Mouse (Mus musculus): ENCODE results near the gene Morn1.
"Not testable (repeated sequence)": the region's sequence is repeated elsewhere in the genome, so short reads cannot be mapped to it uniquely, and the experiment has no call there.

The Morn1 gene

DNA sequence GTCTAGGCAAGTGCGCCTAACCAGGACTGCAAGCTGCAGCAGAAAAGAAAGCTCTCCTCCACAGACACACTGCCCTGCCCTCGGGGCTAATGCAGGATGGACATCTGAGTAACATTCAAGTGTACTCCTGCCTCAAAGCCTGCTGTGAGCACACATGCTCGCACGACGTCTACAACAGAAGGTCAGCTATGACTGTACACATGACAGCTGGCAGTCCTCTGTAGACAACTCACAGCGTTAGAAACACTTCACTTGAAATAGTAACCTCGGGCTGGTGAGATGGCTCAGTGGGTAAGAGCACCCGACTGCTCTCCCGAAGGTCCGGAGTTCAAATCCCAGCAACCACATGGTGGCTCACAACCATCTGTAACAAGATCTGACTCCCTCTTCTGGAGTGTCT, 7.6 kb upstream of the Morn1 start:
- not testable (repeated sequence) for DNase-seq (ENCODE audit: low spot score)

DNA sequence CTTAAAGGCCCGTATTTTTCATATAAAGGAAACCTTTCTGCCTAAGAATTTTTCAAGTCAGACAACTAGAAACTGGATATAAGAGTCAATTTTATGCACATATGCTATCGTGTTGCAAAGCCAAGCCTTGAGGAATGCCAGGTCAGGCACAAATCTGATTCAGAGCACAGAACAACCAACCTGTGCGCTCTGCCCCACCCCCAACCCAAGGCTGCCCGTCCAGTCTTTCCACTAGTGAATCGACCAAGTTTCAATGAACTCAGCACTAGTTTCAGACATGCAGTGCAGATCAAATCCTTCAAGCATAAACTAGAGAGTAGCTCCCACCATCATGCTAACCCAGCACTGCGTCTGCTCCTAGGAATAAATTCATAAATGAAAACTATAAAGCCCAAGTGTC, 6.7 kb upstream of the Morn1 start:
- DNase-seq (ENCODE audit: low spot score), result no peak

DNA sequence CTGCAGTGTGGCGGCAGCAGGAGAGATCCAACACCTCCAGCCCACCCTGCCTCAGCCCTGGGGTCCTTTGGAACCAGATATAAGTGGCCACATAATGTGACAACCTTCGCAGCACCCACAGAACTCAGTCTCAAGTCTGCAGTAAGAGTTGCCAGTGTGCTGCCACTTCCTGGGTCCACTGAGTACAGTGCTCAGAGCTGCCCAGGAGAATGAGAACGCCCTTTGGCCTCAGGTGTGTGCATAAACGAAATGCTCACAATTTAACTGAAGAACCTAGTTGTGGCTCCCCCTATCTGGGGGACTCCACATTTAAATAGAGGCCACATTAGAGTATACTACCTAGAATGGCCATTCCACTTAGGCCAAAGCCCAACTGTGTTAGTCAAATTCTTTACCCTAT, 2.8 kb upstream of the Morn1 start:
- DNase-seq (ENCODE audit: low spot score), result no peak

DNA sequence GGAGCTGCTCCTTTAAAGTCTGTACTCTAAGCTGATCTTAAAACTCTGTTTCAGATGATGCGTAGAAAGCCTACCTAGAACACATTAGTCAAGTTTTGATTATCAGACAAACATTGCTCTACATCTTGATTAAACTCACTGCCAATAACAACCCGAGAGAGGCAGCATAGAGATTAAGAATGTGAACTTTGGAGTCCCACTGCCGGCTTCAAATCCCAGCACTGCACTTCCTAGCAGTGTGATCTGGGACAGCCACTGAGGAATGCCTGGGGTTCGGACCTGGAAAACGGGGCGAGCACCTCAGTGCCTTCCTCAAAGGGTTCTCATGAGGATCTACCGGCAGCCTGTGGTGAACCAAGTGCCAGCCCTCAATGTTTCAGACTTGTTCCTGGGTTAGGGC, 2.0 kb upstream of the Morn1 start:
- no peak for DNase-seq (ENCODE audit: low spot score)

DNA sequence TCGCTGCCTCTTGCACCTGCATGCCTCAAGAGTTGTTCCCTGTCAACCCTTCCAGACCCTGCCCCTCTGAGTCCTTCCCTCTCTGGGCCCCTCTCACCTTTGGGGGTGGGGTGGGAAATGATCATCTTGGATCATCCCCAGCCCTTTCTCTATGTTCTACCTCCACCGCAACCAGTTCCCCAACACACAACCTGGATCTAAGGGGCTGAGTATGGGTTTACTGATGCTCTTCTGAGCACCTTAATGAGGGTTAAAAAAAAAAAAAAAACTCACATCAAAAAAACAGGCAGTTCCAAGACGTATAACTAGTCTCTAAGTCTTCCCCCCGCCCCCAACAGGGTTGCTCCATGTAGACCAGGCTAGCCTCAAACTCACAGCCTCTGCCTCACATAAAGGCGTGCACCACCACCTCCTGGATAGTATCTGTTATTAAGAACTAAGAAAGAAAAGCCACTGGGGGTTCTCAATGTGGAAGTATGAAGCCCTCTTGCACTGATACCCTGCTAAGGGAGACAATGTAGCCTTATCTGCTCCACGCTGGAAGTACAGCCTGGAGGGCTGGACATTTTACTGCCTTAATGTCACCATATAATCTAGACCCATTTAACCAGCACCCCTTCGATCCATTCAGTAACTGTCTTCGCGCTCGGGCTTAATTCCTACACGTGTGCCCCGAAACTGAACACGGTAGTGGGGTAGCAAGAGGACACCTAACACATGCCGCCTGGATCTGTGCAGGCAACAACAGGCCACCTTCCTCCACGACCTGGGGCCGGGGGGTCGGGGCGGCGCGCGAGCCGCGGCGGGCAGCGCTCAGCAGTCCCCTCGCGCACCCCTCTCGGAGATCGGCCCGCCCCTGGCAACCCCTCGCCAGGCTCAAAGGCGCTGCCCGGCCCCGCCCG, 920 bp upstream of the Morn1 start:
- no peak for DNase-seq (ENCODE audit: low spot score)

DNA sequence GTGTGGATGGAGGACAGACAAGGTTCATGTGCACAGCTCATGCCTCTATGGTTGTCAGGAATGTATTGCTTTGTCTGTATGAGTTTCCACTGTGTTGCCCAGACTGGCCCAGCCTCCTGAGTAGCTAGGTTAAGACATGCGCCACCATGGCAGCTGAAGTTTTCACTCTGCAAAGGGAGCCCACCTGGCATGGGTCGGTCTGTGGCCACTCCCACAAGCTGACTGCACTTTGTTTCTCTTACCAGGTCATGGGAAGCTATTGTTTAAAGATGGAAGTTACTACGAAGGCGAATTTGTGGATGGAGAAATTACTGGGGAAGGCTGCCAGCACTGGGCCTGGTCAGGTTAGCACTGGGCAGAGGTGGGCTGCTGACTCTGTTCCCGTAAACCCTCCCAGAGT, 2.9 kb downstream of the Morn1 start:
- DNase-seq (ENCODE audit: low spot score), result no peak

DNA sequence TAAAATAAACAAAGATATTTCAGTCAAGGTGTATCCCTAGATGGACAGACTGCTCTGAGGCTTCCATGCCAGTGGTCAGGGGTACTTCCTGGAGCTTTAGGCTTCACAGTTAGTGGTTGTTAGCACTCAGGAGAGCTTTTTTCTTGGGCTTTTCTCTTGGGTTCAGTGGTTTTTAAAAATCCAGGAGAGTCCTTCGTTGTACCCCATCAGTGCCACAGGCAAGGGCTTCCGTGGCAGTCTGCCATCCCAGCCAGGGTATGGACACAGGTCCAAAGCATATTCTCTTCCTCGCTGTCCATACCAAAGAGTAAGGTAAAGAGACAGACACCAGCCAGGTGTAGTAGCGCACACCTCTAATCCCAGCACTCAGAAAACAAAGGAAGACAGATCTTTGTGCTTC, 3.8 kb downstream of the Morn1 start:
- DNase-seq (ENCODE audit: low spot score), result no peak

DNA sequence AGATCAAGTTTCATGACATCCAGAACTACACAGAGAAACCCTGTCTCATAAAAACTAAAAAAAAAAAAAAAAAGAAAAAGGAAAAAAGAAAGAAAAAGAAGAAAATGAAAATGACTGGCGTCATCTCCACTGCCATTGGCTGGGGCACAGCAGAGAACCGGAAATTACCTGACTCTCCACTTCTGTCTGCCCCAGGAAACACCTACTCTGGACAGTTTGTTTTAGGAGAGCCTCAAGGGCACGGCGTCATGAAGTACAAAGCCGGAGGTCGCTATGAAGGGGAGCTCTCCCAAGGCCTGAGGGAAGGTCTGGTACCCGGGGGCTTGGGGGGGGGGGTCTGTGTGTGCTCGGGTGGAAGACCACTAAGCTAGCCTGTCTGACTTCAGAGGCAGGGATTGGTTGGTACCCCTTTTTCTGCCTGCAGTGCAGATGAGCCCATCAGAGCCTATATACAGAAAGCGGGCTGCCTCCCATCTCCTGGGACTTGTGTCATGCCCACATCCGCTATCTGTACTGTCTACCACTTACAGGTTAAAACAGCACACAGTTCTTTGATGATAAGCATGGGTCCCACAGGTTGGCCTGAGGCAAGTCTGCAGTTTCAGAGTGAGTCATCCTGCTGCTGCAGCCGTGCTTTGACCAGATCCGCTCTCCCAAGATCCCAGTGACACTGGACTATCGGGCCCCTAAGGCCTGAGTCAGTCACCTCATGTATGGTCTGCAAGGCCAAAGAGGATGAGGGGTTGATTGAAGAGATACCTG, 4.5 kb downstream of the Morn1 start:
- no peak for DNase-seq (ENCODE audit: low spot score)

DNA sequence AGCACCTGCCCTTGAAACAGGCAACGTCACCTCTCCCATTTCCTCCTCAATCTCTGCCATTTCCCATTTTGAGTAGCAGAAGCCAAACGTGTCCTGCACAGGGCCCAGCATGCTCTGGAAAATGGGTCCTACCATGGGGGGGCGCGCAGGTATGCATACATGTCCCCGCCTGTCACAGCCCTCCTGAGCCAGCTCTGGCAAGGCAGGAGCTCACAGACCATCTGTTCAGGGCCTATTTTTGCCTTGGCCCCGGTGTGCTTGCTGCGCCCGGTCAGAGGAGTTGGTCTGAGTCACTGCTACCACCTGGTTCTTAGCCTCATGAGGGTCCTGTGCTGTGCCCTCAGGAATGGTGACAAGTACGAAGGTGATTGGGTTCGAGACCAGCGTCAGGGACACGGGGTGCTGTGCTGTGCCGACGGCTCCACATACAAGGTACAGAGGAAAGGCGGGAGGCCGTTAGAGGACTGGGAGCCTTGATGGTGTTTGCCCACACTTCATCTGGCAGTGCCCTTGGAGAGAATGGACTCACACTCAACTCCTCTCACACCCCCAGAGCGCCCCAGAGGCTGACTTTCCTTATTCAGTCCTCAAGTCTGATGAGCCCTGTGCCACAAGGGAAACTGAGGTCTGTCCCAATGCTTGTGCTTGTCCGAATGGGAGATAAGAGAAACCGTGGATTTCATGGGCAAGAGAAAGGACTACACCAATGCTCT, 6.5 kb downstream of the Morn1 start:
- DNase-seq (ENCODE audit: low spot score), result no peak

DNA sequence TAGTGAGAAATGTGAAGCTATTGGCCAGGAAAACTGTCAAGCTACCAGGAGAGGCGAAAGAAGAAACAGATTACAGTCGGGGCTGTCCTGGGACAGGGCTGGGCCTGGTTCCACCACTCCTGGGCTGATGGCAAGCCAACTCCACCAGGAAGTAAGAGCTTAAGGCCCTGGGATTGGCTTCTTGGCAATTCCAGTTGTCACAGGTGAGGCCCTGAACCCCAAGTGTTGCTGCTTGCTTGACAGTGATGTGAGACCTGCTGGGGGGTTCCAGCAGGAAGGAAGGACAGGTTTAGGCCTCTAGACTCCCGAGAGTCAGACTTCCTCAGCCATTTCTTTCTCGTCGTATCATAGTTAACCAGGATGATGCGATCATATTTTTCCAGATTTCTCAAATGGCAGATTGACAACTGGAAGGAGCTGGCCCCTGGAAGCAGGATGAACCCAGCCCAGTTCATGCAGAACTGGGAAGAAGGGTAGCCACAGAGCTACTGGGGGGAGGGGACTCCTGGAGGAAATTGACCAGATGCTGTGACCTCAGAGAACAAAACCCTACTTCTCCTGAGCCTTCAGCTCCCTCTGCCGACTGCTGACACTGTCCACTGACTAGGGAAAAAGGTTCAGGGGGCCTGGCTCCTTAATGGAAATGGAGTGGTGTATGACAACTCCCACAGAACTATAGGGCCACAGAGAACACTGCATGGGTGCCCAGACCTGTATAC, 7.2 kb downstream of the Morn1 start:
- DNase-seq (ENCODE audit: low spot score), result no peak

DNA sequence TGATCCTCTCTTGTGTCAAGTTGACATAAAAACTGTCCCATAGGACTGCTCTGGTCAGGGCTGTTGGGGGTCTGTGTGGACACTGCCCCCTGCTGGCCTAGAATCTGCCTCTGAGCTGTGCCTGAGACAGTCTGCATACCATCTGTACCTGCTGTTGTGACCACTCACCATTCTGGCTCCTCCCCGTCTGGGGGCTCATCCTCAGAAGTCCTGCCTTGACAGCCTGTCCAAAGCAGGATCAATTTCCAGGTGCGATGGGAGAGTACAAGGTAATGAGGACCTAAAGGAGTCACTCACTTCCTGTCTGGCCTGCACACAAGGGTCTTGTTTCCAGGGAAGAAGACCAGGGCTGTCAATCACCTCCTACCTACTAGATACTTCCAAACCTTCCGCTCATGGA, 8.2 kb downstream of the Morn1 start:
- DNase-seq (ENCODE audit: low spot score), result peak; percentile 56

DNA sequence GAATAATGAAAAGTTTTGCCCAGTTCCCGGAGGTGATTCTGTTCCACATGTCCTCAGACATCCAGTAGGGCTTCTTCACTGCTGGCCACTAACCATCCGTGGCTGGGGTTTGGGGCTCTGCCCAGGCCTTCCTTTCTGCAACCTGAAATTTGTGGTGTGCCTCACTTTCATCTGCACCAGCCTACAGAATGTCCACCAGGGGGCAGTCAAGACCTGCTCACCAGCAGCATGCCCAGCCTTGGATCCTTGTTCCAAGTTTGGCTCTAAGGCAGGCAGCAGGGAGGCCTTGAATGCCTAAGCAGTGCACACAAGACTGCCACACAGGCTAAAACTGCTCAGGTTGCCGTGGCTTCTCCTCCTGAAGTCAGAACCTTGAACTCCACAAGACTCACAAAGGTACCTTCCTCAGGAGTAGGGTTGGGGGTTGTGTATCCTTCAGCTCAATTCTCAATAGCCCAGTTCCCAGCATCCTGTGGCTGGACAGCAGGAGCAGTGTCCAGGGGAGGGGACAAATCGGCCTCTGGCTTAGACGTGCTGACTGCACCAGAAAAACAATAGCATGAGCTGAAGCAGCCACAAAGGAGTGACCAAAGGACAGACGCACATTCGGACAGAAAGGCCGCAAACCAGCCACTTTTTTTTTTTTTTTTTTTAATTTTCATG, 9.0 kb downstream of the Morn1 start:
- DNase-seq (ENCODE audit: low spot score), result peak; percentile 91

DNA sequence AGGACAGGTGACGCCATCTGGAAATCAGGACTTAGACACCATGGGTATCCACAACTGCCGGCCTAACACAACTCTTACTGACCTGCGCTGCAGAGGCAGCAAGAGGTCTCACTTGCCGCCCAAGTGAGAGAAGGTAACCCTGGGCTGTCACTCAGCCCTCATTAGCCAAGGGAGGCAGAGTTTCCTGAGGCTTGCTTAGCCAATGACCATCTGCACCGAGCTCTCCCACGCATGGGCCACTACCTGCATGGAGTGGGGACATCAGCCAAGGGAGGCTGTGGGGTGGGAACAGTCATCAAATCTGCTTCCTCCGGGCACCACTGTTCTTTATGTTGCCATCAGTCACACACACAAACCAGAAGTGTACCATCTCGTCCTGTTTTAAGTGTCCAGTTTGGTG, 9.6 kb downstream of the Morn1 start:
- no peak for DNase-seq (ENCODE audit: low spot score)

DNA sequence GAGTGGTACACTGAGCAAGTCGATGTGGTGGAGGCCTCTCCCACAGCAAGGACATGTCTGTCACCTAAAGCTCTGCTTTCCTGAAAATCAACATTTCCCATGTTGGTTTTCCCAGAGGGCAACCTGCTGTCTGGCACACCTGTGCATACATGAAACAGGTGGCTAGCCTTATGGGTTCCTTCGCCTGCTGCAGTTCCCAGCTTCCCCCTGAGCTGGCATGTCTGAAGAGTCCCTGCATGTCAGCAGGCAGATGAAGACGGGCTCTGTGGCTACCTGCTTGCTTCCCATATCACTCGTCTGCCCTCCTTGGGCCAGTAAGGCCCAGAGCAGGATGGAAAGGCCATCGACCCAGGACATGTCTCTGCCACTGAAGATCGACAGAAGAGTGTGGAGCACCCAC, 11.1 kb downstream of the Morn1 start:
- no peak for DNase-seq (ENCODE audit: low spot score)

DNA sequence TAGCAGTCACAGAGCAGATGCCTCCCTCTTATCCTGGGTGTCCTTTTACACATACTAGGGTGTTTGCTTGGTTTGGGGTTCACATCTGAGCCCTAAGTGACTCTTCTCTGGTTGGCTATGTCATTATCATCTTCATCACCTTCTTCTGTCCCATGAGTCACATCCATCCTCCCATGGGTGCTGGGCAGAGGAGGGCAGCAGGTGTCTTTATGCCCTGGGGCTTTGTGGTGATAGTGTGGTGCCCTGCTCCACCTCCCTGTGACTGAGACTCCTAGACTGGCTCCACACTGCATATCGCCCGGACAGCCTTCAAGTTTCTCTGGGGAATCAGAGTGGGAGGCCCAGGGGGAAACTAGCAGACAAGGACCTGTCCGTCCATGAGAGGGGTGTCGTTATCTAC, 12.2 kb downstream of the Morn1 start:
- DNase-seq (ENCODE audit: low spot score), result no peak

DNA sequence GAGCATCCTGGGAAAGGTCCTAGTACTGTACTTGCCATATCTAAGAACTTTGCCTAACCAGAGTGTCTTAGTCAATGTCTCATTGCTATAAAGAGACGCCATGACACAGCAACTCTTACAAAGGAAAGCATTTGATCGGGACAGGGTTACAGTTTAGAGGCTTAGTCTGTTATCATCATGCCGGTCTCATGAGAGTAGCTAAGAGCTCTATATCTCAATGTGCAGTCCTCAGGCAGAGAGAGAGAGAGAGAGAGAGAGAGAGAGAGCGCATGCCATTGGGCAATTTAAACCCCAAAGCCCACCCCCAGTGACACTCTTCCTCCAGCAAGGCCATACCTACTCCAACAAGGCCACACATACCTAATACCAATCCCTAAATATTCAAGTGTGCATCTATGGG, 21.5 kb downstream of the Morn1 start:
- no peak for DNase-seq (ENCODE audit: low spot score)

DNA sequence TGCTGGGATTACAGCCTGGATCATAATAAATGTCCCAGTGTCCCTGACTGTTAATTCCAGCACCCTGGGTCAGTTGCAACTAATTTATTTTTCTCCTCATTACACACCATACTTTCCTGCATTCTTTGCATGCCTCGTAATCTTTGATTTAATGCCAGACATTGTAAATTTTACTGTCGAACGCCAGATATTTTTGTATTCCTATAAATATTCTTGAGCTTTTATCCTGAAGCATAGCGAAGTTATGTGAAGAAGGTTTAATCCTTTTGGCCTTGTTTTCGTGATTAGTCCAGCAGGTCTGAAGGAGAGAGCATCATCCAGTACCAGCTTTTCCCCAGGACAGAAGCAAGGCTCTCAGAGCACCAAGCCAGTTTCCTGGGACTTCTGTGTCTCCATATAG, 23.1 kb downstream of the Morn1 start:
- DNase-seq (ENCODE audit: low spot score), result no peak

DNA sequence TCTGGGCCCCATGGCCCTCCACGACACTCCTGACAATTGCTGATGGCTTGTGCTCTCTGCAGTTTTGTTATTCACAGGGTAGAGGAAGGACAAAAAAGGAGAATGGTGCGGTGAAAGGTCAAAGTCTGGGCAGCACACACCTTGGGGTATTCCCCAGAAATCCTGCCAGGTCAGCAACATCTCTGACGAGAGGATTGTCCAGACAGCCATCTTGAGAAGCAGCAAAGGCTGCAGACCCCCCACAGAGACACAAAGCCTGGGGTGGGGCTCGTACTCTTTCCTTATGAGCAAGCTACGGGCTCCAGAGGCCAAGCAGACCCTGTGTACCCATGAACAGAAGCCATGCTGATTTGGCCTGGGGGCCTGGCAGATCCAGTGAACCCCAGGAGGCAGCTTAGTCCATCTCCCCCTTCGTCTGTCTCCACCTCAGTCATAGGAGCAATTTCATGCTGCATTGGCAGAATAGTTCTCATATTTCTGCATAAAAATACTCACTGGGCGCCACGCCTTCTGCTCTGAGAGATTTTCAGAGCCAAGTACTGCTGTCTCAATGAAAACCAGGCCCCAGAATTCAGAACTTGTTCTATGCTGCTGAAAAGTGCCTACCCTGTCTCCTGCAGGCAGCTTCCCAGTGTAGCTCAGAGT, 27.5 kb downstream of the Morn1 start:
- DNase-seq (ENCODE audit: low spot score), result no peak

DNA sequence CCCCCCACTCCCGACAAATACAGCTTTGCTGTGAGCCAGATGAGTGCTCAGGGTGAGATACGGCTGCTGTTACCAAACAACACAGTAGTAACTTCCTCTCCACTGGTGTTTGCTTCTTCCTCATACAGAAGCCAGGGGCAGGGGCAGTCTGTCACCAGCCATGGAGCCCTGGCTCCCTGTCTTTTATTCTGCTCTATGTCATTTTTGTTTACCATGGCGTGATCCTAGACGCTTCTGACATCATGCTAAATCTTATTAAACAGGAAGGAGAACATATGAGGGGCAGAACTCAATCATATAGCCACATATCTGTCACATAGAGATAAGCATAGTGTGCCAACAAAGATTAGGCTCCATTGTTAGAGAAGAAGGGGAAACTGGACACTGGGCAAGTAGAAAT, 30.2 kb downstream of the Morn1 start:
- no peak for DNase-seq (ENCODE audit: low spot score)

DNA sequence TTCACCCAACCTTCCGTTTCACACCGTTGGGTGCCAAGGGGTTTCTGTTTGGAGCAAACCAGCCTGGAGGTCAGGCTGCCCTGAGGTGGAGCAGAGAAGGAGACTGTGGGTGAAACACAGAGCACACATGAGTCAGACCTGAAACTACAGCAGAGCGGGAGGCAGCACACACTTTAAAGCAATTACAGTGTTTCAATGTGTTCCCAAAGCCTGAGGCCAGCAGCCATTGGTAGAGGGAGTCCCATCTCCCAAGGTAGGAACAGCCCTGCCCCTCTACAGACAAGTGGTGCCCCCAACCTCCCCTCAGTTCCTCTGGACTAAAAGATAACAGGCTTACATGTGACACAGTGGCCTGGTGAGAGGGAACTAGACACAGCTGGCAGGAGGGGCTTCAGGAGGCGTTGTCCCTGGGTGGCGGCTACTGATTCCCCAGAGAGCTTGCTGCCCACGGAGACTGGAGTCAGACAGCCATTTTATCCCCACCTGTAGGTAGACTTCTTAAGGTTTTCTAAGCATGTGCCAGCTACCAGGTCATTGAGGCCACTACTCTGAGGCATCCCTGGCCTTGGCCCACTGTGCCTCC, 31.1 kb downstream of the Morn1 start:
- no peak for DNase-seq (ENCODE audit: low spot score)

DNA sequence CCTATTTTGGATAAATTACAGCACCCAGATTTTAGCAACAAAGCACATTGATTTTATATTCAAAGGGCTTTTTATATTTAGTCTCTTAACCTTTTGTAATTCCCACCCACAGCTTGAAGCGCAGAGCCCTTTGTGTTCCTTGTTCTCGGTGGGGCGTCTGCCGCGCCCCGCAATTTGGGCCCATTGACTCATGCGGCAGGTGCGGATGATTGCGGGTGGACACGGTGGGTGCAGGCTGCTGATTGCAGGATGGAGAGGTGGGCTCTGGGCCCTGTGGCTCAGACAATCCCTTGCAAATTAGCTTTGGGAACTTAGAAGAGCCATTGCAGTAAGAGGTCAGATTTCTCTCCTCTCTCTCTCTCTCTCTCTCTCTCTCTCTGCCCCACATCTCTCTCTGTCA, 31.9 kb downstream of the Morn1 start:
- DNase-seq (ENCODE audit: low spot score), result no peak

Measured in layer of hippocampus, adult 11-12 months (tissue).